Mouse (Mus musculus): ENCODE data around the gene Grin1. TPM values are rescaled to one million over a fixed set of nuclear protein-coding genes. Genes with fewer than 3 reads are reported as not detected.

Grin1 gene
- total RNA-seq (2023) = not detected

GRCm38 (mm10) chr2:25318971-25319773, at the start of gene Grin1:
Grin1 (minus strand) TSS chr2:25319187.

GRCm38 (mm10) chr2:25365091-25365761, 46.2 kb upstream of the Grin1 start, which contains the start of gene Uap1l1:
Uap1l1 (minus strand) TSS chr2:25365682.

GRCm38 (mm10) chr2:25356208-25357079, 37.5 kb upstream of the Grin1 start, which contains the start of gene Dpp7:
Dpp7 (minus strand) TSS chr2:25356359.

GRCm38 (mm10) chr2:25332286-25333160, 13.5 kb upstream of the Grin1 start, which contains the start of gene Man1b1:
Man1b1 (plus strand) TSS chr2:25332338.

GRCm38 (mm10) chr2:25289651-25290050, 29.3 kb downstream of the Grin1 start, which contains the start of gene Lrrc26:
Lrrc26 (plus strand) TSS chr2:25289915.

GRCm38 (mm10) chr2:25287927-25288649, 30.9 kb downstream of the Grin1 start, which contains the start of gene Tmem210:
Tmem210 (plus strand) TSS chr2:25288145.

GRCm38 (mm10) chr2:25271827-25272511, 47.0 kb downstream of the Grin1 start, which contains the start of the genes Ssna1 and Anapc2:
Ssna1 (minus strand) TSS chr2:25272438.
Anapc2 (plus strand) TSS chr2:25272478.

GRCm38 (mm10) chr2:25262291-25262767, 56.7 kb downstream of the Grin1 start, which contains the start of gene Tprn:
Tprn (plus strand) TSS chr2:25262618.

GRCm38 (mm10) chr2:25255284-25255779, 63.7 kb downstream of the Grin1 start, which contains the start of gene Tmem203:
Tmem203 (plus strand) TSS chr2:25255439.

GRCm38 (mm10) chr2:25246183-25247072, 72.6 kb downstream of the Grin1 start, which contains the start of gene AL732309.1:
AL732309.1 (minus strand) TSS chr2:25246863.

GRCm38 (mm10) chr2:25242101-25242506, 76.9 kb downstream of the Grin1 start, which contains the start of the genes Rnf208 and Cysrt1:
Rnf208 (plus strand) TSS chr2:25242255.
Cysrt1 (minus strand) TSS chr2:25242452.

Other genes starting within 250 kb of the Grin1 start
- gene Entpd8, start 238.9 kb downstream of the Grin1 start, total RNA-seq (2023) = not detected
- gene Noxa1, start 224.0 kb downstream of the Grin1 start, total RNA-seq (2023) = not detected
- gene Nrarp, start 138.4 kb downstream of the Grin1 start, total RNA-seq (2023) = under 1 TPM; 0.57 to 0.73 TPM
- 10 to 100 TPM; 39.0 to 42.5 TPM for gene Tor4a, start 122.3 kb downstream of the Grin1 start, total RNA-seq (2023)
- 10 to 100 TPM; 46.2 to 55.8 TPM for gene Nelfb, start 107.7 kb downstream of the Grin1 start, total RNA-seq (2023)
- under 1 TPM; 0.29 to 0.40 TPM for gene Stpg3, start 104.5 kb downstream of the Grin1 start, total RNA-seq (2023)
- gene Fam166a, start 100.4 kb downstream of the Grin1 start, total RNA-seq (2023) = not detected
- gene Tubb4b, start 94.5 kb downstream of the Grin1 start, total RNA-seq (2023) = 100 to 1,000 TPM; 254 to 279 TPM
- not detected for gene Slc34a3, start 84.8 kb downstream of the Grin1 start, total RNA-seq (2023)
- gene Rnf224, start 82.4 kb downstream of the Grin1 start, total RNA-seq (2023) = not detected
- under 1 TPM in 1 of 2 experiments, not detected in 1; 0.29 TPM for gene Rnf208, start 76.9 kb downstream of the Grin1 start, total RNA-seq (2023)
- not detected for gene Cysrt1, start 76.7 kb downstream of the Grin1 start, total RNA-seq (2023)
- gene AL732309.1, start 72.3 kb downstream of the Grin1 start, total RNA-seq (2023) = 1 to 10 TPM in 1 of 2 experiments, under 1 TPM in 1; 0.53 to 3.2 TPM
- gene Tmem203, start 63.7 kb downstream of the Grin1 start, total RNA-seq (2023) = 10 to 100 TPM; 17.8 to 19.1 TPM
- gene Tprn, start 56.6 kb downstream of the Grin1 start, total RNA-seq (2023) = 10 to 100 TPM; 12.7 to 14.6 TPM
- 10 to 100 TPM; 60.4 to 61.5 TPM for gene Ssna1, start 46.7 kb downstream of the Grin1 start, total RNA-seq (2023)
- 10 to 100 TPM; 79.1 to 82.3 TPM for gene Anapc2, start 46.7 kb downstream of the Grin1 start, total RNA-seq (2023)
- not detected for gene Tmem210, start 31.0 kb downstream of the Grin1 start, total RNA-seq (2023)
- not detected for gene Lrrc26, start 29.3 kb downstream of the Grin1 start, total RNA-seq (2023)
- gene Man1b1, start 13.2 kb upstream of the Grin1 start, total RNA-seq (2023) = 10 to 100 TPM; 39.8 to 46.7 TPM
- gene Dpp7, start 37.2 kb upstream of the Grin1 start, total RNA-seq (2023) = 10 to 100 TPM; 11.1 to 21.8 TPM
- 10 to 100 TPM; 30.5 to 36.8 TPM for gene Uap1l1, start 46.5 kb upstream of the Grin1 start, total RNA-seq (2023)
- 10 to 100 TPM in 1 of 2 experiments, 1 to 10 TPM in 1; 9.1 to 11.3 TPM for gene Sapcd2, start 53.1 kb upstream of the Grin1 start, total RNA-seq (2023)
- gene Entpd2, start 76.7 kb upstream of the Grin1 start, total RNA-seq (2023) = not detected
- gene Npdc1, start 80.2 kb upstream of the Grin1 start, total RNA-seq (2023) = not detected
- gene Fut7, start 104.1 kb upstream of the Grin1 start, total RNA-seq (2023) = 10 to 100 TPM; 16.2 to 20.1 TPM
- gene Abca2, start 109.5 kb upstream of the Grin1 start, total RNA-seq (2023) = 10 to 100 TPM; 17.7 to 22.9 TPM
- gene Clic3, start 137.7 kb upstream of the Grin1 start, total RNA-seq (2023) = not detected
- 10 to 100 TPM; 44.7 to 53.4 TPM for gene Paxx, start 141.9 kb upstream of the Grin1 start, total RNA-seq (2023)
- not detected for gene Ptgds, start 150.9 kb upstream of the Grin1 start, total RNA-seq (2023)
- gene Lcn12, start 174.7 kb upstream of the Grin1 start, total RNA-seq (2023) = not detected
- gene Fbxw5, start 181.6 kb upstream of the Grin1 start, total RNA-seq (2023) = 10 to 100 TPM; 26.8 to 28.7 TPM
- gene C8g, start 182.5 kb upstream of the Grin1 start, total RNA-seq (2023) = under 1 TPM; 0.44 to 0.64 TPM
- 10 to 100 TPM; 21.6 to 24.3 TPM for gene Traf2, start 227.8 kb upstream of the Grin1 start, total RNA-seq (2023)
- 10 to 100 TPM; 87.5 to 92.7 TPM for gene Edf1, start 238.7 kb upstream of the Grin1 start, total RNA-seq (2023)